Mouse (Mus musculus) neural tube, embryonic 15.5 days (tissue): ENCODE measurements around the gene Hist2h3c1. TPM values are rescaled to one million over a fixed set of nuclear protein-coding genes. Genes with fewer than 3 reads are reported as not detected.
"Not testable (repeated sequence)": the region's sequence is repeated elsewhere in the genome, so short reads cannot be mapped to it uniquely, and the experiment has no call there.

Source experiments
- ATAC-seq: fragments of 200-750 bp; cut with Nextera tagmentation; 2 replicates; pipeline ENCODE4 v1.8.0; 2017; ENCODE audit warnings: mild to moderate bottlenecking, moderate TSS enrichment, moderate library complexity; ENCODE audit not compliant: low FRiP score
- H3K27ac ChIP-seq: fragments of 300-500 bp; sonication (generic); replicated peaks from 2 replicates; pipeline ENCODE4 v1.5.1; 2015; ENCODE audit warnings: mild to moderate bottlenecking, inconsistent platforms
- H3K27me3 ChIP-seq: fragments of 300-500 bp; sonication (generic); replicated peaks from 2 replicates; pipeline ENCODE4 v1.6.1; 2015; ENCODE audit warnings: inconsistent platforms
- H3K36me3 ChIP-seq: fragments of 300-500 bp; sonication (generic); 2 replicates; pipeline ENCODE4 v1.6.1; 2015; ENCODE audit warnings: inconsistent platforms
- H3K4me1 ChIP-seq: fragments of 300-500 bp; sonication (generic); 2 replicates; pipeline ENCODE4 v1.6.1; 2015; ENCODE audit warnings: inconsistent platforms
- H3K4me2 ChIP-seq: fragments of 300-500 bp; sonication (generic); 2 replicates; pipeline ENCODE4 v1.6.1; 2015; ENCODE audit warnings: inconsistent platforms, mild to moderate bottlenecking, moderate library complexity
- H3K4me3 ChIP-seq: fragments of 300-500 bp; sonication (generic); replicated peaks from 2 replicates; pipeline ENCODE4 v1.5.1; 2015; ENCODE audit warnings: mild to moderate bottlenecking, inconsistent platforms
- H3K9ac ChIP-seq: fragments of 300-500 bp; sonication (generic); replicated peaks from 2 replicates; pipeline ENCODE4 v1.6.1; 2015; ENCODE audit warnings: mild to moderate bottlenecking, inconsistent platforms
- H3K9me3 ChIP-seq: fragments of 300-500 bp; sonication (generic); replicated peaks from 2 replicates; pipeline ENCODE4 v1.6.1; 2016; ENCODE audit warnings: inconsistent platforms
- WGBS: fragments of 180-500 bp; shearing (Covaris S2); methylation state at CpG from one replicate; pipeline ENCODE4 v1.1.7; 2015; ENCODE audit warnings: mixed read lengths; 5-methylcytosine and 5-hydroxymethylcytosine counted together
- polyA plus RNA-seq: library from polyadenylated mRNA; unstranded; fragments of >200 nt; fragmentation: Nextera tagmentation; extraction: Ambion mirVana; gene quantifications from 2 replicates; pipeline ENCODE4 v1.2.1, GENCODE M21; 2015

The Hist2h3c1 gene
- polyA plus RNA-seq, 1 experiment from 2014 or later = 0.14 TPM

DNA sequence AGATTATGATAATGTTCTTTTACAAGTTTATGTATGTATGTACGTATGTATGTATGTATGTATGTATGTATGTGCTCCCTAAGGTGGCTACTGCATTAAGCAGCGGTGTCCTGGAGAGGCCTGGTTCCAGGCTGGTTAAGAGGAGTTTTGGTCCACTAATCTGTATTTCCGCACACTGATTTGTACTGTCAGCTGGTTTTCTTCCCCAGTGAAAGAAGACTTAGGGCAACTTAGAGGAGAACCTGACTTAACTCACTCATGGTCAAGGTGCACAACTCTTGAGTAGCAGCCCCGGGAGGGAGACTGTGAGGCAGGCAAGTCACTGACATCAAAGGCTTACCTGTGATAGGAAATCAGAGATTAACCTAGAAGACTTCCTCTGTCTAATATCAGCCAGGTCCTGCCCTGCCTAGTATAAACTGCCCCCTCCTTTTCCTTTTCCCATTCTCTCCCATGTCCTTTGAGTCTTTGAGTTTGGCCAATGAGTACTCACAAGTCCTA is 9.6 kb upstream of the Hist2h3c1 start:
- no peak for ATAC-seq
- H3K4me1 ChIP-seq = peaks cover 13% of the 10 kb centered on the region
- peak overlapping the region; percentile 48 for H3K4me2 ChIP-seq
- 94% methylated on average over 4 of the region's 4 CpGs for WGBS
- H3K9me3 ChIP-seq = no peaks in the 10 kb centered on the region
- no peak overlapping the region for H3K9ac ChIP-seq
- no peaks in the 10 kb centered on the region for H3K36me3 ChIP-seq
- H3K4me3 ChIP-seq = peak overlapping the region; percentile 29; the same call in 1 of the 2 replicates
- H3K27ac ChIP-seq = no peak overlapping the region
- no peaks in the 10 kb centered on the region for H3K27me3 ChIP-seq

DNA sequence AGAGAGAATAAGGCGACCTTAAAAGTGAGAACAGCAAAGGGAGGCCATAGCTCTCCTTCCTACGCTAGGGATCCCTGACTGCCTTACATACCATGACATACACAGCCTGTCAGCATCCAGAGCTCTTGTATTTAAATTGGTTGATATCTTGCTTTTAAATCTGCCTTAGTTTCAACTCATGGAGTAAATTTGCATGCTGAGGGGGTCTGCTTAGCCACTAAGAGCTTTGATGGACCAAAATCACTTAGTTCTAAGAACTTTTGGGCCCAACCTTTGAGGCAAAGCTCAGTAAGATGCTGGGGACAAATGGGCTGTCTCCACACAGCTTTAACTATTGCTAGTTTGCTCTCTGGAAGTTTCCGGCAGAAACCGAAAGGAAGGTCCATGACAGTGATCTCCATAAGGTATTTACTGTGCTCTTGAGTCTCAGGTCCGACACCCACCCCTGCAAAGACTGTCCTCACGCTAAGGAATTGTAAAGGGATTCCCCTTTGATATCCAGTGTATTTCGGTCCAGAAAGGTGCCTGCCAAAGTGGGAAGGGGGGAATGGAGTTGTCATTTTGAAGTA is 9.1 kb upstream of the Hist2h3c1 start:
- H3K9me3 ChIP-seq = no peaks in the 10 kb centered on the region
- no peaks in the 10 kb centered on the region for H3K27me3 ChIP-seq
- no peaks in the 10 kb centered on the region for H3K36me3 ChIP-seq
- 25% methylated on average over 7 of the region's 7 CpGs for WGBS
- ATAC-seq = no peak
- no peak overlapping the region for H3K9ac ChIP-seq
- peak overlapping the region; percentile 48 for H3K4me2 ChIP-seq
- no peak overlapping the region for H3K27ac ChIP-seq
- peak overlapping the region; percentile 29 for H3K4me3 ChIP-seq
- peaks cover 13% of the 10 kb centered on the region for H3K4me1 ChIP-seq

DNA sequence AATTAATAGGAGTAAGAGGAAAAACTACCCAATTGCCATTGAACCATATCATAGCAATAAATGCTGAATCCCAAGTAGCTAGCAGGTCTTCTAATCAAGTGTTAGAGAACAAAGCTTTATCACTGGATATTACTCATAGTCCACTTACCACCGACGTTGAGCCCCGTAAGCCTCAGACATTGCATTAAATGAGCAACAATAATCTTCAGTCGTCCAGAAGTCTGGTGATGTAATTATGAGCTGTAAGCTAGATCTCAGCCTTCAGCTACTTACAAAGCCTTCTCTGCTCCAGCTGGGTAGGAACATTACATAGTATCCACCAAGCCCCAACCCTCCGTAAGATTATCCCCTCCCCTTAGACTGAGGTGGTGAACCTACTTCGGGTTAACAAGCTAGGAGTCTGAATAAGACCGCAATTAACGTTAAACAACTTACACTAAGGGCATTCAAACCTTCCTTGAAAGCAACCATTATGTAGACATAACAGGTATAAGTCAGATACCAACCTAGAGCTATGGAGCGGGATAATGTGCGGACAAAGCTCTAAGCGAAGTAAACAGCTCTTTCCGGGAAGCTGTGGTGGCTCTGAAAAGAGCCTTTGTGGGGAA is 8.5 kb upstream of the Hist2h3c1 start:
- peak overlapping the region; percentile 48 for H3K4me2 ChIP-seq
- peak overlapping the region; percentile 29 for H3K4me3 ChIP-seq
- H3K9ac ChIP-seq = 0 out of 2 replicates have a peak overlapping the region, but pooled peaks have one; percentile 41
- no peaks in the 10 kb centered on the region for H3K27me3 ChIP-seq
- peaks cover 13% of the 10 kb centered on the region for H3K4me1 ChIP-seq
- no peaks in the 10 kb centered on the region for H3K36me3 ChIP-seq
- H3K27ac ChIP-seq = no peak overlapping the region
- whole genome bisulfite sequencing = under 1% methylated on average over 12 of the region's 12 CpGs
- no peak for ATAC-seq
- no peaks in the 10 kb centered on the region for H3K9me3 ChIP-seq

DNA sequence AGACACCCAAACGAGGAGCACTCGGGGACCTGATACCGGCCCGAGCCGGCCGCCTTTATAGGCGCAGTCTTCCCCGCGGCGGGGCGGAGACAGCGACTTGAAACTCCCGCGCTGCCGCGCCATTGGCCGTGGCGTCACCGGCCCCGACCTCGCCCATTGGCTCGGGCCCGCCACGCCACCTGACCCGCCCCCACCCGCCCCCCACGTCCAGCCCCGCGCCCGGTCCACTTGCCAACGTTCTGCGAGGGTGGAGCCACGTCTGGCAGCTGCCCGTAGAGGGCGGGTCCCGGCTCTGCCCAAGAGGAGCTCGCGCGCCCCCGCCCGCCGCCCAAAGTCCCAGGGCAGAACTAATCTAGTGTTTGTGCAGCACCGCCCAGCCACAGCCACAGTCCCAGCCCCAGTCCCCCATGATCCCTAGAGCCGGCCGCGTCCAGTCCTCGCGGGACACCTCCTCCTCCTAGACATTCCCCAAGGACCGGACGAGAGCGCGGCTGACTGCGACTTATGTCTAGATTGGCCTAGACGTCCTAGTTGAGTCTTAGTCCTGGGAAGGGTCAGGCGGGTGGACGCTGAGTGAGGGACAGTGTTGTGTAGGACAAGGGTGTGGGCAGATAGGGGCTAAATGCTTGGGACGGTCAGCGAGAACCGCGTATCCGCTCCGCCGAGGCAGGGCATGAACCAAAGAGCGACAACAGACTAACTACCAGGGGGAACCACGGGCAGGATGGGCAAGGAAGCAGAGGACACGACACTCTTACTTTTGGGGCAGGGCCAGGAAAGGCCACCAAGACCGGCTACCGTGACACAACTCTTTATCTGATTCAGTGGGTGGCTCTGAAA is 7.3 kb upstream of the Hist2h3c1 start, which contains the start of gene Hist2h3c2:
Hist2h3c2 (minus strand) TSS at position 174 of the 840 bp plus-strand sequence.
- H3K36me3 ChIP-seq, H3K9me3 ChIP-seq, H3K27me3 ChIP-seq: not testable (repeated sequence)
- 0% methylated on average over 10 of the region's 68 CpGs for WGBS
- peak within 1 kb of the TSS; percentile 48 for H3K4me2 ChIP-seq
- H3K4me3 ChIP-seq = peak within 1 kb of the TSS; percentile 35
- peak within 1 kb of the TSS; percentile 66; the same call in 1 of the 2 replicates for H3K27ac ChIP-seq
- H3K9ac ChIP-seq = 0 out of 2 replicates have a peak within 1 kb of the TSS, but pooled peaks have one; percentile 41
- peaks cover 19% of the 10 kb centered on the region for H3K4me1 ChIP-seq
- peak; percentile 88 for ATAC-seq

DNA sequence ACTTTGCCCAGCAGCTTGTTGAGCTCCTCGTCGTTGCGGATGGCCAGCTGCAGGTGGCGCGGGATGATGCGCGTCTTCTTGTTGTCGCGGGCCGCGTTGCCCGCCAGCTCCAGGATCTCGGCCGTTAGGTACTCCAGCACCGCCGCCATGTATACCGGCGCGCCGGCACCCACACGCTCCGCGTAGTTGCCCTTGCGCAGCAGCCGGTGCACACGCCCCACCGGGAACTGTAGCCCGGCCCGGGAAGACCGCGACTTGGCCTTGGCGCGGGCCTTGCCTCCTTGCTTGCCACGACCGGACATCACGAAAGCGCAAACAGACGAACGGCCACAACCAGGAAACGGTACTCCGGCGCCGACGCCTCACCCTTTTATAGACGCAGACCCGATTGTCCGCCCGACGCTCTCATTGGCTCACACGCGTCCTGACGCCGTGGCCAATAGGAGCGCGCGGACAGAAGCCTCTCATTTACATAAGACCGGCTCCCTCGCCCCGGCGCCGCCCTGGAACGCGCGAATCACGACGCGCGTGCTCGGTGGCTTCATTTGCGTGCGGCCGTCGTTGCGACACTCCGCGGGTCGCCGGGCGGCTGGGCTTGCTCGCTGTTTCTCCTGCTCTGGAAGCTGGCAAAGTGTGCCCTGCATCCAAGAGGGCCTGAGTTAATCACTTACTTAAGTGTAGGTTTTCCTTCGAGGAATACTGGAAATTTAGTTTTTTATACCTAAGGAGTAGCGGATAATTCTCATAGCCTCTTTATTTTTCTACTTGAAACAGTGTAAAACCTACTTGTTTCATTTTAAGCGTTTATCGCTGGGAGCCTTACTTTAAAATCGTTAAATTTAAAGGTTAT is 6.3 kb upstream of the Hist2h3c1 start, which contains the start of gene Hist2h2aa2:
Hist2h2aa2 (minus strand) TSS at position 328 of the 850 bp plus-strand sequence.
- Histone ChIP-seq H3K9ac (0 out of 2 replicates have a peak within 1 kb of the TSS, but pooled peaks have one; percentile 24), H3K4me1 (peaks cover 25% of the 10 kb centered on the region), H3K4me2 (peak within 1 kb of the TSS; percentile 58), H3K4me3 (peak within 1 kb of the TSS; percentile 35), H3K27ac (peak within 1 kb of the TSS; percentile 82)
- H3K27me3 ChIP-seq, H3K9me3 ChIP-seq, H3K36me3 ChIP-seq: not testable (repeated sequence)
- 3% methylated on average over 35 of the region's 85 CpGs for WGBS
- ATAC-seq = peak; percentile 91

DNA sequence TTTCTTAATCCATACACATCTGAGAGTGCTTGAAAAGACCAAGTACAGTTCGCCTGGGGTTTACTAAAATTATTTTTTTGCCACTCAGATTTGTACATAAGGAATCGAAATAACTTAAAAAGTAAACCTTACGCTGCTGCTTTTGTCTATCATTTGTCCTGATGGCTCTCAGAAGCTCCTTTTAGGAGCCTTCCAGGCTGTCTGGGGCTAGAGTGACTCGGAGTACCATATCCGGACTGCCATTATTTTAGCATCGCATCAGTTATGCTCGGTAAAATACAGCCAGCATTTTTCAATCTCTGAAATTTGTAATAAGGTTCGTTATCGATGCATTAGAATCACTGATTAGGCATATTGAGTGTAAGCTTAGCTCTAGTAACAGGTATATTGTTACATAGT is 5.7 kb upstream of the Hist2h3c1 start:
- peak overlapping the region; percentile 31; the same call in 1 of the 2 replicates for H3K4me3 ChIP-seq
- no peaks in the 10 kb centered on the region for H3K36me3 ChIP-seq
- peak overlapping the region; percentile 82 for H3K27ac ChIP-seq
- H3K4me2 ChIP-seq = peak overlapping the region; percentile 58
- H3K4me1 ChIP-seq = peaks cover 25% of the 10 kb centered on the region
- no peaks in the 10 kb centered on the region for H3K9me3 ChIP-seq
- ATAC-seq = no peak
- no peaks in the 10 kb centered on the region for H3K27me3 ChIP-seq
- H3K9ac ChIP-seq = 0 out of 2 replicates have a peak overlapping the region, but pooled peaks have one; percentile 24
- WGBS = 71% methylated on average over 9 of the region's 9 CpGs

DNA sequence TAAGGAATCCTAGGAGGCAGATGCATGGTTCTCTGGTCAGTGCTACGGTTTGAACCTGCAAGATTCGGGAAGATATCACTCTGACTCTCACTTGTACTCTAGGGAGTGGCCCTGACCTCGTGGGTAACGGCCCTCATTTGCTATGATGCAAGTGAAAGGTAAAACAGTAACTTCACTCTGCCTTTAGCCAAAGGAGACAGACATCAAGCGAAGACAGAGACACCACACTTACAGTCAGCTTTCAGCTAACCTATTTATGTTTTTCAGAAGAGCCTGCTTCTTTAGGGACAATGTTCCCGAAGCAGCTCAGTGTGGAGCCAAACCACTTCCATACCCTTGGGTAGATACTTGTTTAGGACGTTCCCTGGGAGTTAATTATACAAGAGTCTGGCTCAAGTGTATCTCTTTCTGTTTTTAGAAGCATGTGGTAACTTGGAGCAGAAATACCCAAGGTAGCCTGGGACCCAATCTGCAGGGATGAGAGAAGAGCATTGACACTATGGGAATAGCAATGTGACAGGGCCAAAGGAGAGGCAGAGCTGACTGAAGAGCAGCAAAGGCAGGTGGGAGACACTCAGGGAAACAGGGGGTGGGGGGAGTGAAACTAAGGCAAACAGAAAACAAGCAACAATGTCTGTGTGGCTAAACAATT is 2.4 kb upstream of the Hist2h3c1 start:
- H3K27me3 ChIP-seq = no peaks in the 10 kb centered on the region
- H3K9me3 ChIP-seq = no peaks in the 10 kb centered on the region
- no peak overlapping the region for H3K4me3 ChIP-seq
- peak overlapping the region; percentile 97 for H3K27ac ChIP-seq
- H3K9ac ChIP-seq = no peak overlapping the region
- no peak for ATAC-seq
- 86% methylated on average over 7 of the region's 7 CpGs for WGBS
- no peaks in the 10 kb centered on the region for H3K36me3 ChIP-seq
- peaks cover 23% of the 10 kb centered on the region for H3K4me1 ChIP-seq
- H3K4me2 ChIP-seq = peak overlapping the region; percentile 56

DNA sequence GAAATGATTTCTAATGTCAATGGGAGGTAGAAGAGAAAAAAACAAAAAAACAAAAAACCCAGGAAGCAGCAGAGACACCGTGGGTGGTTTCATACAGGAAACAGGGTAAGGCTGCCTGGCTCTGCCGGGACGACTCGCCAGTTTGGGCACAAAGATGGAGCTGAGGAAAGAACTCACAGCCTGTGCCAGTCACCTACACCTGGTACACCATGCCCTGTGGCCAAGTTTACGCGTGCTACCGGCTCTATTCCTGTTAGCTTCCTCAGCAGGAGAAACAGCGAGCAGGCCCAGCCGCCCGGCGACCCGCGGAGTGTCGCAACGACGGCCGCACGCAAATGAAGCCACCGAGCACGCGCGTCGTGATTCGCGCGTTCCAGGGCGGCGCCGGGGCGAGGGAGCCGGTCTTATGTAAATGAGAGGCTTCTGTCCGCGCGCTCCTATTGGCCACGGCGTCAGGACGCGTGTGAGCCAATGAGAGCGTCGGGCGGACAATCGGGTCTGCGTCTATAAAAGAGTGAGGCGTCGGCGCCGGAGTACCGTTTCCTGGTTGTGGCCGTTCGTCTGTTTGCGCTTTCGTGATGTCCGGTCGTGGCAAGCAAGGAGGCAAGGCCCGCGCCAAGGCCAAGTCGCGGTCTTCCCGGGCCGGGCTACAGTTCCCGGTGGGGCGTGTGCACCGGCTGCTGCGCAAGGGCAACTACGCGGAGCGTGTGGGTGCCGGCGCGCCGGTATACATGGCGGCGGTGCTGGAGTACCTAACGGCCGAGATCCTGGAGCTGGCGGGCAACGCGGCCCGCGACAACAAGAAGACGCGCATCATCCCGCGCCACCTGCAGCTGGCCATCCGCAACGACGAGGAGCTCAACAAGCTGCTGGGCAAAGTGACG is 1.2 kb upstream of the Hist2h3c1 start, which contains the start of gene Hist2h2aa1:
Hist2h2aa1 (plus strand) TSS at position 495 of the 884 bp plus-strand sequence.
- ATAC-seq = peak; percentile 91
- peaks cover 23% of the 10 kb centered on the region for H3K4me1 ChIP-seq
- H3K4me2 ChIP-seq = peak within 1 kb of the TSS; percentile 56
- peak within 1 kb of the TSS; percentile 48 for H3K4me3 ChIP-seq
- H3K27me3 ChIP-seq, H3K36me3 ChIP-seq, H3K9me3 ChIP-seq: not testable (repeated sequence)
- WGBS = under 1% methylated on average over 40 of the region's 88 CpGs
- H3K9ac ChIP-seq = peak within 1 kb of the TSS; percentile 69
- peak within 1 kb of the TSS; percentile 97 for H3K27ac ChIP-seq

DNA sequence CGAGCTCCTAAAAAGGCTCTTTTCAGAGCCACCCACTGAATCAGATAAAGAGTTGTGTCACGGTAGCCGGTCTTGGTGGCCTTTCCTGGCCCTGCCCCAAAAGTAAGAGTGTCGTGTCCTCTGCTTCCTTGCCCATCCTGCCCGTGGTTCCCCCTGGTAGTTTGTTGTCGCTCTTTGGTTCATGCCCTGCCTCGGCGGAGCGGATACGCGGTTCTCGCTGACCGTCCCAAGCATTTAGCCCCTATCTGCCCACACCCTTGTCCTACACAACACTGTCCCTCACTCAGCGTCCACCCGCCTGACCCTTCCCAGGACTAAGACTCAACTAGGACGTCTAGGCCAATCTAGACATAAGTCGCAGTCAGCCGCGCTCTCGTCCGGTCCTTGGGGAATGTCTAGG is 467 bp upstream of the Hist2h3c1 start:
- peaks cover 19% of the 10 kb centered on the region for H3K4me1 ChIP-seq
- 0% methylated on average over 10 of the region's 21 CpGs for WGBS
- not testable (repeated sequence) for H3K27me3 ChIP-seq, H3K9me3 ChIP-seq, H3K36me3 ChIP-seq, H3K9ac ChIP-seq
- ATAC-seq = peak; percentile 37
- peak overlapping the region; percentile 72; the same call in 1 of the 2 replicates for H3K27ac ChIP-seq
- peak overlapping the region; percentile 44 for H3K4me2 ChIP-seq
- peak overlapping the region; percentile 34 for H3K4me3 ChIP-seq
